Mouse (Mus musculus): Measurements from ENCODE around the gene E130309D02Rik. TPM values are rescaled to one million over a fixed set of nuclear protein-coding genes. Genes with fewer than 3 reads are reported as not detected.

The E130309D02Rik gene
- total RNA-seq, 2 experiments from 2014 or later: 22.5 to 22.8 TPM

DNA sequence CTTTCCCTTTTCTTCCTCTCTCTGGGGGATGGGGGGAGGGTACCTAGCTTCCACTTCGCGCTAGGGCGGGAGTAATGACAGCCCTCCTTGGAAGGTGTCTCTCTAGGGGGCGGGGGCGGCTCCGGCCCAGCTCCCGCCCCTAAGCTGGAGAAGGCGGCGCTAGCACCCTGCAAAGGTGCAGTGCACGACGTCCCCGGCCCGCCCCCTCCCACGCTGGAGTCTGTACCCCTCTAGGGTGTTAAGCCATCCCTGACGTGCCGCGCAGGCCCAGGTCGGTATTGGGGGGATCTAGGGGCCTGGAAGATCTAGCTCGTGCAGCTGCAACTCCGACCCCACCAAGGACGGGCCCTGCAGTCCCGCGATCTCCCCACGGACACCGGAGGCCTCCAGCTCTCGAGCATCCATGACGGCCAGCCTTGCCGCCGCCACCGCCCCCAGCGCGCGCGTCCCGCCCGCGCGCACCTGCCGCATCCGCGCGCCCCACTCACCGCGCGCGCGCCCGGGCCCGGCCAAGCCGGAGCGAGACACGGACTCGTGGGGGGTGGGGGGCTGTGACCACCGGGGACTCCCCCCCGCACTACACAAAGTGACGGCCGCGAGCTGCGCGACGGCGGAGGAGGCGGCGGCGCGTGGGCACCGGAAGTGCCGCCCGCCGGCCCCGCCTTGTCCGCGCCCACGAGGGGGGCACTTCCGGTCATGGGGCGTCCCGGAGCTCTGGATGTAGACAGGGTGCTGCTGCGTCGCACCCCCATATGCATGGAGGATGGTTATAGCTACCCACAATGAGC is 45.6 kb downstream of the E130309D02Rik start, which contains the start of gene Zfp316:
Gene Zfp316, minus strand, starts transcription at position 660 of the 788 bp plus-strand sequence.
- peak; percentile 72 to 83 for DNase-seq (ENCODE audit: low spot score in 2 of 2)

DNA sequence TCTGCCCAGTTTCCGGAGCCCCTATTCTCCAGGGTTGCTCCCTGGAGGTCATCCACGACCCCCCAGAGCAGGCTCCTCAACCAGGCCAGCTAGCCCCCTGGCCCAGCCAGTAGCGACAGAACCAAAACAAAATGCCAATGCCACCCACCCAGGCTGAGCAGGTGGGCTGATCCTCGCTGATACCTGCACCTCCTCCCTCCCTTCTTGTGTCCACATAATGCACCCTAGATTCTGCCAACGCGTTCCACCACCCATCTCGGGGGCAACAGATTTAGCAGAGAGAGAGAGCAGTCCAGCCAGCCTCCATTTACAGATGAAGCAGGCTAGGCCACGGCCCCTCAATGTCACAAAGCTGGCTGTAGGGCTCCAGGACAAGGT is 46.2 kb downstream of the E130309D02Rik start:
- DNase-seq (ENCODE audit: low spot score in 2 of 2): no peak

DNA sequence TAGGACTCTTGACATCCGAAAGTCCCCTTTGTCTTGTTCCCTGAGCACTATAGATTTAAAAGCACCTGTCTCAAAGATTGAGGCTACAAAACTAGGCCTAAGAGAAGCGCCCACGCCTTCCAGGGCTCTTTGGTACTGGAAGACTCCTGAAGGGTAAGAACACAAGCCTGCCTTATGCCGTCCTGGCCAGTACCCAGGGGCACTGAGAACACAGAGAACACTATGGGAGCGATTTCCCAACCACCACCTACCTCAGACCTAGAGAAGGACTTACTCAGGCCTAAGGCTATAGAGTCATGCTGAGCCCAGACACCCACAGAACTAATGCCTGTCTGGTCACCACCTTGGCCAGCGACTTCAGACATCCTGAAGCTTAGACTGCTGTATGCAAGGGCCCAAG is 48.4 kb downstream of the E130309D02Rik start:
- no peak for DNase-seq (ENCODE audit: low spot score in 2 of 2)

DNA sequence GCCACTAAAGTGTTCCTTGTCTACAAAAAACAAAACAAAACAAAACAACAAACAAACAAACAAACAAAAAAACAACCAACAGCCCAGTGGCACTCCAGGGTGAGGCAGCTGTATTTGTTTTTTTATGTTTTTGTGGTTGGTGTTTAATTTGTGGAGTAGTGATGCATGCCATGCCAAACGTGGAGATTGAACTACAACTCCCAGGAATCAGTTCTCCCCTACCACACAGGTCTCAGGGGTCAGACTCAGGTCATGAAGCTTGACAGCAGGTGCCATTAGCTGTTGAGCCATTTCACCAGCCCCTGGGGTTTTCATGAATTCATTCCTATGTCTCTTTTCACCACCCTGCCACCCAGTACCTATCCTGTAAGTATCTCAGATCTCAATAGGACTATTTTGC is 49.8 kb downstream of the E130309D02Rik start:
- DNase-seq (ENCODE audit: low spot score in 2 of 2): no peak

DNA sequence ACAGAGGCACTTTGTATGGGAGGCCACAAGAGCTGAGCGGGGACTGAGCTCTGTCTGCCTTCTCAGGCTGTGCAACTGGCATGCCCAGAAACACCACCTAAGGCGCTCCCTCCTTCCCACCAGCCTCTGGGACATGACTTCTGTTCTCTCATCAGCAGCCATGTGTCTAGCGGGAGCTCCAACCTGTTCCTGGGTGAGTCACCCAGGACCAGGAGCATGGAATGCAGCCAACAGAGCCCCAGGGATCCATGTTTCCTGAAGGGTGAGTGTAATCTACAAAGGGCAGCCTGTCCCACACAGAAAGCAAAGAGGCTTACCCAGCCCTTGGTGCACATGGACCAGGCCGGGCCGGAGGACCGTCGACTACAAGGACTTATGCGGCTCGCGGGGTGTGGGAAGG is 50.5 kb downstream of the E130309D02Rik start:
- DNase-seq (ENCODE audit: low spot score in 2 of 2): no peak

DNA sequence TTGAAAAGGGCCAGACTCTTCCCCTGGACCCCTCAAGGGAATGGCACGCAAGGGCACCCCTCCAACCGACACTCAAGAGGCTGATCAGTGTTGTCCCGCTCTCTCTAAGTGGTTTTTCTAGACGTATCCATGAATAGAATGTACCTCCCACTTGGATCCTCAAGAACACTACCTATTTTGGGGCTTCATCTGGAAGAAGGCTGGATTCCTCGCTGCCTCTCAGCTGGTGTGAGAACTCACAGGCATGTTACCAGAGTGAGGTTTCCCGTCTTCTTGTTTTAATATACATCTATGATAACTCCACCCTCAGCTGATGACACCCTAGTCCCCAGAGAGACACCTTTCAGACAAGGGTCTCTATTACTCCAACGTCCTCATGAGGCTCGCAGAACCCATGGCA is 53.5 kb downstream of the E130309D02Rik start:
- DNase-seq (ENCODE audit: low spot score in 2 of 2): no peak

DNA sequence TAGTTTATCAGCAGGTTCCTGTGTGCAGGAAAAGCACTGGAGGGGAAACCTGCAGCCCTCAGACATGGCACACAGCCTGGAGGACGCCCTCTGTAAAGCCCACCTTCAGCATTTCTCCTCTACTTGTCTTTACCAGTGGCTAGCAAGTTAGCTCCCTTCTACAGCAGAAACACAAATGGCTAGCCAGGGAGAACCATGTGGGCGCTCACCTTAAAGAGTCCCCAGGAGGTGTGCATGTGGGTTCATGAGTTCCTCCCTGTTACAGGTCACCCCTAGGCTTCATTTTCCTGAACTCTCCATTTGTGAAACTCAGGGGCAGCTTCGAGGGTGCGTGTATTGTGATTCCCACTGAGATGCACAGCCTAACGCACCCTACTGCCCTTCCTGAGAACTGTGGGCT is 59.4 kb downstream of the E130309D02Rik start:
- DNase-seq (ENCODE audit: low spot score in 2 of 2): no peak

DNA sequence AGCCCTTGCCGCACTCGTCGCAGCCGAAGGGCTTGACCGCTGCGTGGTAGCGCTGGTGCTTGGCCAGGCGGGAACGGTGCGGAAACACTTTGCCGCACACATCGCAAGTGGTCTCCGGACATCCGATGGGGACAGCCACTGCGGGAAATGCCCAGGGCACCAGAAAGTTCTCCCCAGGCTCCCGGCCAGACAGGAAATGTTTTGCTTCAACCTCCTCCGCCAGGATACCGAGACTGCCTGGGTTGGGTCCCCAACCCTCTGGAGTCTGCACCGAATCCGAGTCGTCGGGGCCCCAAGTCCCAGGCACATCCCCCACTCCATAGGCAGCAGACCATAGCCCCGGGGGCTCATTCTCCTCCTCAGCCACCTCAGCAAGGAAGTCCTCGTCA is 60.0 kb downstream of the E130309D02Rik start:
- peak in 1 of 2 experiments; percentile 44 for DNase-seq (ENCODE audit: low spot score in 2 of 2)

DNA sequence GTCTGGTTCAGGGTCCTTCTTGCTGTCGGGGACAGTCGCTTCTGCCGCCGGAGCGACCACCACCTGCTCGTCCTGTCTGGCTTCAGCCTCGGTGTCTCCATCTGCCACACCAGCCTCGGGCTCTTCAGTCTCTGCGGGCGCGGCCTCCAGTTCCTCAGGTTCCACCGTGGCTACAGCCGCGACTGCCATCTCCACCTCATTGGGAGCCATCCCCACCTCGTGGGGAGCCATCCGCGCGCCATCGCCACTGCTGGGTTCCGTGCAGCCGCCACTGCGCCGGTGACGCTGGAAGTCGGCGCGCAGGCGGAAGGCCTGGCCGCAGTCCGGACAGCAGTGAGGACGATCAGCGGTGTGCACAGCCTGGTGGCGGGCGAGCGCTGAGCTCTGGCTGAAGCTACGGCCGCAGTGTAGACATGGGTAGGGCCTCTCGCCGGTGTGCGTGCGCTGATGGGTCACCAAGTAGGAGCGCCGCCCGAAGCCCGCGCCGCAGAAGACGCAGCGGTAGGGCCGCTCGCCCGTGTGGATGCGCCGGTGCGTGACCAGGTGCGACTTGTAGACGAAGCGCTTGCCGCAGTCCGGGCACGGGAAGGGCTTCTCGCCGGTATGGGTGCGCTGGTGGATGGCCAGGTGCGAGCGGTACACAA is 60.6 kb downstream of the E130309D02Rik start:
- DNase-seq (ENCODE audit: low spot score in 2 of 2): peak; percentile 30 to 46

DNA sequence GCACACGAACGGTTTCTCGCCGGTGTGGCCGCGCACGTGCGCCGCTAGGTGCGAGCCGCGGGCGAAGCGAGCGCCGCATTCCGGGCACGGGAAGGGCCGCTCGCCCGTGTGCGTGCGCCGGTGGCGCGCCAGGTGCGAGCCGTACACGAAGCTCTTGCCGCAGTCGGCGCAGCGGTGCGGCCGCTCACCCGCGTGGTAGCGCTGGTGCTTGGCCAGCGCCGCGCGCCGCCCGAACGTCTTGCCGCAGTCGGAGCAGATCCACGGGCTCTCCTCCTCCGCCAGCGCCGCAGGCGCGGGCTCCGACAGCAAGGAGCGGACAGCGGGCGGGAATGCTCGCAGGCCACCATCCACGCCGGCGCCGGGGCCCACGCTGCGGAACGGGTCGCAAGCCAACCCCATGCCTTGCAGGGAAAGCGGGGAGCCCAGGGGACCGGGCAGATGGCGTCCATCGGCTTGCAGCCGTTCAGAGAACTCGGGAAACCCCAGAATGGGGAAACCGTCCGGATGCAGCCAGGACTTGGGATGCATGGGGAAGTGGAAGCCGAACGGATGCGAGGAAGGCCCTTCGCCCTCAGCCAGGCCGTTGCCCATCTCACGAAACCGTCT is 61.2 kb downstream of the E130309D02Rik start:
- DNase-seq (ENCODE audit: low spot score in 2 of 2): peak; percentile 36 to 54

DNA sequence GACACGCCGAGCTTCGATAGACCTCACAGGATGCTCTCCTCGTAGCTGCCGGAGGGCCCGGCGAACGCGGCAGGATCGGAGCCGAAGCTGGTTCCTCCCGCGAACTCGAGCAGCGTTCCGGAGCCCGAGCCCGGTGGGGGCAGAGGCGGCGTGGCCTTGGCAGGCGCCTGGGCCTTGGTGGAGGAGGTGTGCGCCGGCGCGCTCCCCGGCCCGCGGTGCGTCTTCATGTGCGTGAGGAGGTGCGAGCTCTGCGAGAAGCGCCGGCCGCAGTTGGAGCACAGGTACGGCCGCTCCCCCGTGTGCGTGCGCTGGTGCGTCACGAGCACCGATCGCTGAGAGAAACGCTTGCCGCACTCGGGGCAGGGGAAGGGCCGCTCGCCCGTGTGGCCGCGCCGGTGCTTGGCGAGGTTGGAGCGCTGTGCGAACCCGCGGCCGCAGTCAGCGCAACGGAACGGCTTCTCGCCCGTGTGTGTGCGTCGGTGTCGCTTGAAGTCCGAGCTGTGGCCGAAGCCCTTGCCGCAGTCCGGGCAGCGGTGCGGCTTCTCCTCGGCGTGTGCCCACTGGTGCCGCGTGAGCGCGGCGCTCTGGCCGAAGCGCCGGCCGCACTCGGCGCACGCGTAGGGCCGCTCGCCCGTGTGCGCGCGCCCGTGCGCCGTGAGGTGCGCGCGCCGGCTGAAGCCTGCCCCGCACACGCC is 61.8 kb downstream of the E130309D02Rik start:
- peak; percentile 32 to 47 for DNase-seq (ENCODE audit: low spot score in 2 of 2)

DNA sequence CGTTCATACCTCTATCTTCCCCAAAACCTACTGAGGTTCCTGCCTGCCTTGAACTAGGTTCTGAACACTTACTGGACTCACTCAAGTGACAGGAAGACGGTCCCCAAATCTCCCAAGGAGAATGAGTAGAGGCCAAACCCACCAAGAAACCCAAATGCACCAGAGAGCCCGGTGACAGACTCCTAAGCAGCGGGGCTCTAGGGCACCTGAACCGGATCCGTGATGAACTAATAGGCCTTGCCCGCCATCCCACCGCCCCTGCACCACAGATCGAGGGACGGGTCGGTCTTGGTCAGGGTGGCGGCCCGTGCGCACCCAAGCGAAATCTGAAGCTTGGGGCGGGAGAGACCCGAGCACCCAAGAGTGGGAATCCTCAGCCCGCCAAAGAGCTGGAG is 62.4 kb downstream of the E130309D02Rik start:
- no peak for DNase-seq (ENCODE audit: low spot score in 2 of 2)

DNA sequence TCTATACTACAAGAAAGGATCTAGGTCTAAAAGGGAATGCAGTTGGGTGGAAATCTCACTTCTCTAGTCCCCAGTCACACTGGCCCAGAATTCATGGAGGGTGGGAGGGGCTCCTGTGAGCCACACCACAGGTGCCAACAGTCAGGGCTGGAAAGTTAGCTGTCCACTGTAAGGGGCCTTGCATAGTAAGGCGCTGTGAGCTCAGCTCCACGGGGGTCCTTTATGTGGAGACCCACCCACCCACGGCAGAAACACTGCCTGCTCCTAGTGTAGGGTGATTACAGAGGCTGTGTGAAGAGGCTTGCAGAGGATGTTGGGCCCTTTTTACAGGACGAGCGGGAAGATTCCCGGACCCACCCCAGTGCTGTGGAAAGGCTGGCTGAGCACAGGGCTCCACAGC is 63.1 kb downstream of the E130309D02Rik start:
- no peak for DNase-seq (ENCODE audit: low spot score in 2 of 2)

Other genes starting within 250 kb of the E130309D02Rik start
- gene Rnf216, start 202.4 kb downstream of the E130309D02Rik start, total RNA-seq (2021): 10 to 100 TPM; 42.4 to 44.5 TPM
- under 1 TPM; 0.25 to 0.32 TPM for gene Olfr718-ps1, start 167.8 kb downstream of the E130309D02Rik start, total RNA-seq (2021)
- 10 to 100 TPM; 16.8 to 17.5 TPM for gene Rbak, start 134.6 kb downstream of the E130309D02Rik start, total RNA-seq (2021)
- not detected for gene Spdye4b, start 134.3 kb downstream of the E130309D02Rik start, total RNA-seq (2021)
- not detected for gene Spdye4a, start 88.5 kb downstream of the E130309D02Rik start, total RNA-seq (2021)
- gene Zfp12, start 80.2 kb downstream of the E130309D02Rik start, total RNA-seq (2021): 10 to 100 TPM; 22.8 to 25.1 TPM
- gene Zfp316, start 45.3 kb downstream of the E130309D02Rik start, total RNA-seq (2021): 10 to 100 TPM; 21.8 to 24.4 TPM
- gene Zfp853, start 21.7 kb downstream of the E130309D02Rik start, total RNA-seq (2021): 1 to 10 TPM; 9.4 to 9.9 TPM
- 10 to 100 TPM; 48.0 to 51.5 TPM for gene Zdhhc4, start 13.9 kb upstream of the E130309D02Rik start, total RNA-seq (2021)
- gene Grid2ip, start 42.0 kb upstream of the E130309D02Rik start, total RNA-seq (2021): 1 to 10 TPM; 3.4 to 4.9 TPM
- gene Kdelr2, start 88.5 kb upstream of the E130309D02Rik start, total RNA-seq (2021): 10 to 100 TPM; 48.8 to 53.8 TPM
- 10 to 100 TPM; 20.5 to 21.5 TPM for gene Daglb, start 149.2 kb upstream of the E130309D02Rik start, total RNA-seq (2021)
- 100 to 1,000 TPM; 444 to 449 TPM for gene Rac1, start 212.7 kb upstream of the E130309D02Rik start, total RNA-seq (2021)